Mouse (Mus musculus) limb, embryonic 14.5 days (tissue): Measurements from ENCODE around the gene Dctpp1. TPM values are rescaled to one million over a fixed set of nuclear protein-coding genes. Genes with fewer than 3 reads are reported as not detected.

Experiments used
- ATAC-seq: fragments of 200-750 bp; cut with Nextera tagmentation; 2 replicates; pipeline ENCODE4 v1.8.0; 2017; ENCODE audit warnings: low read depth, moderate number of reproducible peaks, moderate TSS enrichment; ENCODE audit not compliant: low FRiP score
- DNase-seq: peaks from one replicate; pipeline ENCODE4 v3.0.0-alpha.2; 2015; ENCODE audit warnings: low spot score
- H3K27ac ChIP-seq: fragments of 300-500 bp; sonication (generic); replicated peaks from 2 replicates; pipeline ENCODE4 v1.5.1; 2014; ENCODE audit warnings: low read depth, mild to moderate bottlenecking, low read length, moderate library complexity, mixed read lengths
- H3K27me3 ChIP-seq: fragments of 300-500 bp; sonication (generic); 2 replicates; pipeline ENCODE4 v1.6.1; 2014; ENCODE audit warnings: low read length, mixed read lengths; ENCODE audit not compliant: control insufficient read depth, insufficient read depth
- H3K36me3 ChIP-seq: fragments of 300-500 bp; sonication (generic); 2 replicates; pipeline ENCODE4 v1.6.1; 2014; ENCODE audit warnings: mild to moderate bottlenecking, low read length, moderate library complexity, mixed read lengths; ENCODE audit not compliant: control insufficient read depth, insufficient read depth
- H3K4me1 ChIP-seq: fragments of 300-500 bp; sonication (generic); 2 replicates; pipeline ENCODE4 v1.6.1; 2014; ENCODE audit warnings: antibody characterized with exemption, low read length, mixed read lengths; ENCODE audit not compliant: control insufficient read depth, insufficient read depth
- H3K4me2 ChIP-seq: fragments of 300-500 bp; sonication (generic); replicated peaks from 2 replicates; pipeline ENCODE4 v1.6.1; 2014; ENCODE audit warnings: low read depth, mild to moderate bottlenecking, low read length, moderate library complexity; ENCODE audit not compliant: severe bottlenecking
- H3K4me3 ChIP-seq: fragments of 300-500 bp; sonication (generic); replicated peaks from 2 replicates; pipeline ENCODE4 v1.5.1; 2014; ENCODE audit warnings: low read length
- H3K9ac ChIP-seq: fragments of 300-500 bp; sonication (generic); 2 replicates; pipeline ENCODE4 v1.6.1; 2014; ENCODE audit warnings: mild to moderate bottlenecking, low read depth, low read length, moderate library complexity; ENCODE audit not compliant: severe bottlenecking
- H3K9me3 ChIP-seq: fragments of 300-500 bp; sonication (generic); 2 replicates; pipeline ENCODE4 v1.6.1; 2016; ENCODE audit warnings: low read length; ENCODE audit not compliant: control insufficient read depth
- POLR2A ChIP-seq: fragments of 200-500 bp; IDR thresholded peaks from 2 replicates; pipeline ENCODE4 v1.8.0; 2012; ENCODE audit warnings: inconsistent platforms, mild to moderate bottlenecking, moderate library complexity, borderline replicate concordance; ENCODE audit not compliant: insufficient read depth, insufficient read length; ENCODE audit errors: extremely low read depth
- WGBS: fragments of 180-500 bp; shearing (Covaris S2); extraction: QIAGEN DNeasy Blood & Tissue Kit; methylation state at CpG from one replicate; pipeline ENCODE4 v1.1.7; 2014; 5-methylcytosine and 5-hydroxymethylcytosine counted together
- polyA plus RNA-seq, 2 experiments: library from polyadenylated mRNA; depleted of rRNA in 1 of 2; stranded (reverse) in 1 of 2; unstranded in 1 of 2; fragments of >200 nt; fragmentation: Nextera tagmentation in 1 of 2; extraction: Ambion mirVana in 1 of 2; gene quantifications; 2 replicates each; pipeline versions ENCODE4 v1.2.1 to v1.2.3; 2012 to 2014

Dctpp1 gene
- polyA plus RNA-seq, 2 experiments, result 100 to 177 TPM

DNA sequence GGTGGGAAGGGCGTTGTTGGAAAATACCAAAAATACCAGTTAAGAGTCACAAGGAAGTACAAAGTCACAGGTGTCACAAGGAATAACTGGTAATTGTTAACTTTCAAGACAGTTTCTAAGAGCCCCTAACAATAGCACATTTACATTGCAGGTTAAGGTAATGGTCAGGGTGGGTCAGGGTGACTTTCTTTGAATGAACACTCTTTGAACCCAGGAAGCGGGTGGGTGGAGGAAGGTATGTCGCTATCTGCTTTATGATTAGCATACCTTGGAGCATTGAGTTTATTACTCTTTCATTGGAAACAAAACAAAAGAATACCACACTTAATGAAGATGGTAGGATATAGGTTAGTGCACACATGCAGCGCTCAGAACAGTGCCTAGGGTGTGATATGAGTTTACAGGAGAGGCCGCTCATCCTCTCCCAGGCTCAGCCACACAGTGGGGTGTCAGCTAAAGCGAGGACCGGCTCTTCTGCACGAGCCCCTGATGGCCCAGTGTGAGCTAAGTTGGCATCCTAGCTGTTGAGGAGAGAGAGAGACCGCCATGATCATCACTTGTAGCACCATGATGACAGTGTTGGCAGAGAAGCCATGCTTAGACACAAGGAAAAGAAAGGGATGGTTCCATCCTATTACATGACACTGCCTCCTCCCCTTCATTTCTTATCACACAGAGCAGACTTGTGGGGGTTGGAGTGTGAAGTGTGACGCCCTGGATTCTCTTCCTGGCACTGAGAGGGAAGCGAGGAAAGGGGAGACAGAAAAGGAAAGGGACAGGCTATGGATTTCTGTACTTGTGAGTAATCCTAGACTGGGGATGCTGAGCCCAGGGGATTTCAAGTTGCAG is 35.1 kb downstream of the Dctpp1 start:
- Histone ChIP-seq H3K36me3 (peaks cover 14% of the 10 kb centered on the region; the same call in 1 of the 2 replicates), H3K4me2 (no peak overlapping the region), H3K9me3 (no peaks in the 10 kb centered on the region), H3K27ac (no peak overlapping the region), H3K9ac (no peak overlapping the region), H3K4me3 (no peak overlapping the region), H3K27me3 (no peaks in the 10 kb centered on the region), H3K4me1 (no peaks in the 10 kb centered on the region)
- WGBS, result 86% methylated on average over 11 of the region's 11 CpGs
- no peak for TF ChIP-seq POLR2A
- no peak for ATAC-seq
- DNase-seq, result no peak

DNA sequence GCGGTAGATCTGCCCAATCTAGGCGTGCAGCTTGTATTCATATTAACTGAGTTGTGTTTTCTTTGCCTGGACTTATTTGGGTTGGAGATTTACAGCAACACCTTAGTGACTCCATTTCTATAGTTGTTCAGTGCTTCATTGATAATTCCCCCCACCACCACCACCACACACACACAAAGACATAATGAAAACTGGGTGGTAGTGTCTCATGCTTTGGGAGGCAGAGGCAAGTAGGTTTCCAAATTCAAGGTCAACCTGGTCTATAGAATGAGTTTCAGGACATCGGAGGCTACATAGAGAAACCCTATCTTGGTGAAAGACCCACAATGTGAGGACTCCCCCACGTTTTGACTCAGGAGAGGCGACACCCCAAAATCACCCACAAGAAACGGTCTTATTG is 35.9 kb downstream of the Dctpp1 start:
- Histone ChIP-seq H3K9ac (no peak overlapping the region), H3K36me3 (peaks cover 7% of the 10 kb centered on the region; the same call in 1 of the 2 replicates), H3K4me1 (no peaks in the 10 kb centered on the region), H3K27ac (no peak overlapping the region), H3K4me2 (no peak overlapping the region), H3K4me3 (no peak overlapping the region), H3K9me3 (no peaks in the 10 kb centered on the region), H3K27me3 (no peaks in the 10 kb centered on the region)
- WGBS, result 92% methylated on average over 6 of the region's 6 CpGs
- ATAC-seq, result no peak
- DNase-seq, result no peak
- no peak for TF ChIP-seq POLR2A

DNA sequence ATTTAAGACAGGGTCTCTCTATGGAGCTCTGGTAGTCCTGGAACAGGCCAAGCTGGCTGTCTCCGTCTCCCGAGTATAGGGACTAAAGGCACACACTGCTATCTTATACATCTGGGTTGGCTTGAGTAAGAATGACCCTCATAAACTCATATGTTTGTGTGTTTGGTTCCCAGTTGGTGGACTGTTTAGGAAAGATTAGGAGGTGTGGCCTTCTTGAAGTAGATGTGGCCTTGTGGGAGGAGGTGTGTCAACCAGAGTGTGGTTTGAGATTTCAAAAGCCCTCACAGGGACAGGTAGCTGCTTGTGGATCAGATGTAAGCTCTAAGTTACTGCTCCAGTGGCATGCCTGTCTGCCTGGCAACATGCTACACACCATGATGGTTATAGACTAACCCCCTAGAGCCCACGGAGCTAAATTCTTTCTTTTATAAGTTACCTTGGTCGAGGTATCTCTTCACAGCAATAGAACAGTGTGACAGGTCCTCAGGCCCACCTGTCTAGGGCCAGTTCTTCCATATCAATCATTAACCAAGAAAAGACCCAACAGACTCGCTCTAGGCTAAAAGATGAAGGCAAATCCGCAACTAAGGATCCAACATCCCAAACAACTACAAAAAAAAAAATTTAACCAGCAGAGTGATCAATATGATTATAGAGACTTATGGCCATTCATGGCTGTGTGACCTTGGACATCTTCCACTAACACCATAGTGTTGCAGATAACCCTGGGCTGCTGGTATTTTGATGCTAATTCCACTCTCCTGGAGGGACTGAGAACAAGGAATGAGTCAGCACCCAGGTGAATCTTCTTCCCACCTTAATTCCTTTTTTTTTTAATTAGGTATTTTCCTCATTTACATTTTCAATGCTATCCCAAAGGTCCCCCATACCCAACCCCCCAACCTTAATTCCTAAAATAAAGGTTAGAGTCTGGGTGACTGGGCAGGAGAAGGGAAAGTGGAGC is 36.7 kb downstream of the Dctpp1 start:
- no peaks in the 10 kb centered on the region for H3K36me3 ChIP-seq
- no peak for ATAC-seq
- H3K27me3 ChIP-seq, result no peaks in the 10 kb centered on the region
- no peak overlapping the region for H3K9ac ChIP-seq
- no peaks in the 10 kb centered on the region for H3K9me3 ChIP-seq
- WGBS, result 83% methylated on average over 6 of the region's 6 CpGs
- TF ChIP-seq POLR2A, result no peak
- H3K27ac ChIP-seq, result no peak overlapping the region
- no peak for DNase-seq
- H3K4me1 ChIP-seq, result no peaks in the 10 kb centered on the region
- H3K4me3 ChIP-seq, result no peak overlapping the region
- H3K4me2 ChIP-seq, result no peak overlapping the region

DNA sequence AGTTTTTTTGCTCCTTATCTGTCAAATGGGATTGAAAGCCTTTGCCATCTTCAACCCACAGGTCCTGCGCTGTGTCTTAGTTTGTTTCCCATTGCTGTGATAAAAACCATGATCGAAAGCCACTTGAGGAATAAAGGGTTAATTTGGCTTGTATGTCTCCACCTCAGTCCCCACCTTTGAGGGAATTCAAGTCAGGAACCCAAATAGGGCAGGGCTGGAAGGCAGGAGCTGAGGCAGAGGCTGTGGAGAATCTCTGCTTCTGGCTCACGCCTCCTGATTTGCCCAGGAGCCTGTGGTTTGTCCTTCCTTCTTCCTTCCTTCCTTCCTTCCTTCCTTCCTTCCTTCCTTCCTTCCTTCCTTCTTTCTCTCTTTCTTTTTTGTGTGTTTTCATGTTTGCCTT is 37.4 kb downstream of the Dctpp1 start:
- H3K4me3 ChIP-seq, result no peak overlapping the region
- H3K9me3 ChIP-seq, result no peaks in the 10 kb centered on the region
- no peaks in the 10 kb centered on the region for H3K27me3 ChIP-seq
- H3K4me1 ChIP-seq, result no peaks in the 10 kb centered on the region
- H3K27ac ChIP-seq, result no peak overlapping the region
- H3K9ac ChIP-seq, result no peak overlapping the region
- H3K4me2 ChIP-seq, result no peak overlapping the region
- no peak for DNase-seq
- ATAC-seq, result no peak
- no peaks in the 10 kb centered on the region for H3K36me3 ChIP-seq
- TF ChIP-seq POLR2A, result no peak
- WGBS, result 88% methylated on average over 3 of the region's 3 CpGs

DNA sequence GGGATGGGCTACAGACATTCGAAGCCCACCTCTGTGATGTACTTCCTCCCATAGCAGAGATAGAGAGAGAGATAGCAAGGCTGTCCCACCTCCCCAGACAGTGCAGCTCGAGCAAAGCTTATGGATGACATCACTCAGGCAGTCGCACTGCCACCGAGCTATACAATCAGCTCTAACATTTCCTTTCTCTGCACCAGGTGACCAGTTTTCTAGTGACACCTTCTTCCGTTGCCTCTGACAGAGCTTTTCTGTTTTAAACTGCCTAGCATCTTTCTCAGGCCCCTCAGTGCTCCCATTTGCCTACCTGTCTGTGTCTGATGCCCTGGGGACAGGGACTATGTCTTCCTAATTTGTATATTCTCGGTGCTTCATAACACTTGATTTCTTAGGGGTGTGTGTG is 40.1 kb downstream of the Dctpp1 start:
- Histone ChIP-seq H3K4me1 (no peaks in the 10 kb centered on the region; the same call in 1 of the 2 replicates), H3K4me3 (no peak overlapping the region), H3K27me3 (no peaks in the 10 kb centered on the region), H3K9ac (no peak overlapping the region), H3K4me2 (no peak overlapping the region), H3K27ac (no peak overlapping the region), H3K9me3 (no peaks in the 10 kb centered on the region), H3K36me3 (no peaks in the 10 kb centered on the region)
- ATAC-seq, result no peak
- 82% methylated on average over 6 of the region's 6 CpGs for WGBS
- TF ChIP-seq POLR2A, result no peak
- no peak for DNase-seq
